Mouse (Mus musculus): ENCODE data around the gene Yif1b. TPM values are rescaled to one million over a fixed set of nuclear protein-coding genes. Genes with fewer than 3 reads are reported as not detected.
A peak's percentile ranks its signal among the peaks of the same experiment; 100 is the strongest.

The Yif1b gene
- polyA plus RNA-seq, 1 experiment from 2014 or later: 107 TPM

GRCm38 (mm10) chr7:29282074-29282554 is 44.0 kb downstream of the Yif1b start:
- Histone ChIP-seq H3K4me1 (peaks cover 32% of the 10 kb centered on the region), H3K9me3 (no peaks in the 10 kb centered on the region), H3K36me3 (no peaks in the 10 kb centered on the region), H3K9ac (peak overlapping the region; percentile 86), H3K4me3 (peak overlapping the region; percentile 71), H3K4me2 (peak overlapping the region; percentile 98), H3K27me3 (replicated peaks) (peaks cover 56% of the 10 kb centered on the region), H3K27ac (replicated peaks) (peak overlapping the region; percentile 67; the same call in 1 of the 2 replicates)
- 8% methylated on average over 21 of the region's 21 CpGs for WGBS
- no peak for ATAC-seq (ENCODE audit: extremely low read depth, insufficient number of reproducible peaks, low FRiP score, low TSS enrichment)

DNA sequence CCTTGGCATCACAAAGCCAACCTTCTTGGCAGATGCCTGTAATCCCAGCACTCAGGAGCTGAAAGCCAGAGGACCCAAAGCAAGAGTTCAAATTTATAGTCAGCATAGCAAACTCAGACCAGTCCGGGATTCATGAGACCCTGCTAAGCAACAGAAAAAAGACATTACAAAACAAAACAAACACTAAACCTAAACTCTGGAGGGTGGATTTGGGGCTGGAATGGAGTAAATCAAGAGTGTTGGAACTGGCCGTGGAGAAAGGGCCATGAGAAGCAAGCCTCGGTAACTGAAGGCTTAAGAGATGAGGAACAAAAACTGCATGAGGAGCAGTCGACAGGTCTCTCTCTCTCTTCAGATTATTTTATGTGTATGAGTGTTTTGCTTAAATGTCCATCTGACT is 45.7 kb downstream of the Yif1b start:
- no peak overlapping the region for H3K9ac ChIP-seq
- no peaks in the 10 kb centered on the region for H3K36me3 ChIP-seq
- H3K4me3 ChIP-seq: no peak overlapping the region
- H3K27me3 ChIP-seq (replicated peaks): peaks cover 71% of the 10 kb centered on the region
- no peak overlapping the region for H3K4me2 ChIP-seq
- peaks cover 35% of the 10 kb centered on the region for H3K4me1 ChIP-seq
- no peak overlapping the region for H3K27ac ChIP-seq (replicated peaks)
- ATAC-seq (ENCODE audit: extremely low read depth, insufficient number of reproducible peaks, low FRiP score, low TSS enrichment): no peak
- 74% methylated on average over 4 of the region's 4 CpGs for WGBS
- no peaks in the 10 kb centered on the region for H3K9me3 ChIP-seq

DNA sequence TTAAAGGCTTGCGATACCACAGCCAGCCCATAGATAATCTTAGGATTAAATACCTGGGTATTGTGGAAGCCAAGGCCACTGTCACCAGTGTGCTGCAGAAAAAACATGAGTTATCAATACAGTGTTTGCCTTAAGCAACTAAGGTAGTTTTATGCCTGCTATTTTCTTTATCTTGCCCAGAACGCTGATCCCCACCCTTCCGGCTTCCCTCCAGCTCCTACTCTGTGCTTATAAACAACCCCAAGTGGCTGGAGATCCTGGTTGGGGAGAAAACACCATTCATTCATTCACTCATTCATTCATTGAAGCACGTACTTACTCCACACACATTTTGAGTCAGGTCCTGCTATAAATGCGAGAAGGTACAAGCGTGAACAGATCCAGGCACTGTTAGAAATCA is 46.4 kb downstream of the Yif1b start:
- WGBS: 79% methylated on average over 6 of the region's 6 CpGs
- H3K27ac ChIP-seq (replicated peaks): no peak overlapping the region
- H3K36me3 ChIP-seq: no peaks in the 10 kb centered on the region
- no peak overlapping the region for H3K4me3 ChIP-seq
- H3K9me3 ChIP-seq: no peaks in the 10 kb centered on the region
- H3K4me2 ChIP-seq: no peak overlapping the region
- no peak for ATAC-seq (ENCODE audit: extremely low read depth, insufficient number of reproducible peaks, low FRiP score, low TSS enrichment)
- no peak overlapping the region for H3K9ac ChIP-seq
- H3K27me3 ChIP-seq (replicated peaks): peaks cover 75% of the 10 kb centered on the region
- peaks cover 38% of the 10 kb centered on the region for H3K4me1 ChIP-seq

DNA sequence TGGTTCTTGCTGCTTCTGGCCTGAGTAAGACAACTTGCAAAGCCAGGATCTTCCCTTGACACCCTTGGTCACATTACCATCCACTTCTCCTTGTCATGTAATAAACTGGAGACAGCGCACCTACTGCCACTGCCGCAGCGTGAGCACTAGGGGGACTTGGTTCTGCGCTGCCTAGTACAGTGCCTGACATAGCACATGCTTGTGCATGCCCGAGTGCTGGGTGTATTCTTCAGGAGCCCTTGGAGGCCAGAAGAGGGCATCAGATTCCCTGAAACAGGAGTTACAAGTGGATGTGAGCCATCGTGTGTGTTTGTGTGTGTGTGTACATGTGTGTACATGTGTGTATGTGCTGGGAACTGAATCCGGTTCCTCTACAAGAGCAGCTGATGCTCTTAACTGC is 49.4 kb downstream of the Yif1b start:
- no peak overlapping the region for H3K4me2 ChIP-seq
- no peak overlapping the region for H3K9ac ChIP-seq
- no peak overlapping the region for H3K4me3 ChIP-seq
- no peaks in the 10 kb centered on the region for H3K36me3 ChIP-seq
- H3K27ac ChIP-seq (replicated peaks): no peak overlapping the region
- 79% methylated on average over 7 of the region's 7 CpGs for WGBS
- peaks cover 39% of the 10 kb centered on the region for H3K4me1 ChIP-seq
- no peaks in the 10 kb centered on the region for H3K9me3 ChIP-seq
- no peak for ATAC-seq (ENCODE audit: extremely low read depth, insufficient number of reproducible peaks, low FRiP score, low TSS enrichment)
- peaks cover 73% of the 10 kb centered on the region for H3K27me3 ChIP-seq (replicated peaks)

DNA sequence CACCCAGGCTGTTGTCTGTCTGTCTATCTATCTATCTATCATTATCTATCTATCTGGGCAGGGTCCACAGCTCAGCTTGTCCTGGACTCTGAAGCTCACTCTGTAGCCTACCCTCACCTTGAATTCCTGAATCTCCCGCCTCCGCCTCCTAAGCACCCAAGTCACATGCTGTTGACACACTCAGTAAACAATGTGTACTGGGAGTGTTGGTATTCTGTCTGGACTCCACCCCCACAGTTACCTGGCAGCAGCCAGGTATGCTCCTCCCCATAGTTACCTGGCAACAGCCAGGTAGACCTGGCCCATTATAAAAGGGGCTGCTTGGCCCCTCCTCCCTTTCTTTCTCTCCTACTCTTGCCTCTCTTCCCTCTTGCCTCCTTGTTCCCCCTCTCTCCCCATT is 50.0 kb downstream of the Yif1b start:
- Histone ChIP-seq H3K4me2 (no peak overlapping the region), H3K27me3 (replicated peaks) (peaks cover 69% of the 10 kb centered on the region), H3K9ac (no peak overlapping the region), H3K9me3 (no peaks in the 10 kb centered on the region), H3K4me3 (no peak overlapping the region), H3K4me1 (peaks cover 45% of the 10 kb centered on the region), H3K27ac (replicated peaks) (no peak overlapping the region), H3K36me3 (no peaks in the 10 kb centered on the region)
- ATAC-seq (ENCODE audit: extremely low read depth, insufficient number of reproducible peaks, low FRiP score, low TSS enrichment): no peak
- WGBS: 82% methylated on average over 2 of the region's 2 CpGs

- Histone ChIP-seq H3K4me2 (peak within 1 kb of the TSS; percentile 90), H3K36me3 (no peaks in the 10 kb centered on the region), H3K27me3 (replicated peaks) (peaks cover 69% of the 10 kb centered on the region), H3K4me1 (peaks cover 50% of the 10 kb centered on the region), H3K4me3 (peak within 1 kb of the TSS; percentile 65), H3K9ac (peak within 1 kb of the TSS; percentile 79), H3K9me3 (no peaks in the 10 kb centered on the region), H3K27ac (replicated peaks) (peak within 1 kb of the TSS; percentile 52)
- WGBS: under 1% methylated on average over 59 of the region's 59 CpGs
- ATAC-seq (ENCODE audit: extremely low read depth, insufficient number of reproducible peaks, low FRiP score, low TSS enrichment): no peak; the same call in 1 of the 2 replicates
These were observed 51.0 kb downstream of the Yif1b start, which contains the start of gene Ppp1r14a for GRCm38 (mm10) chr7:29288942-29289638. TSS of gene Ppp1r14a (plus strand) at chr7:29289308.

DNA sequence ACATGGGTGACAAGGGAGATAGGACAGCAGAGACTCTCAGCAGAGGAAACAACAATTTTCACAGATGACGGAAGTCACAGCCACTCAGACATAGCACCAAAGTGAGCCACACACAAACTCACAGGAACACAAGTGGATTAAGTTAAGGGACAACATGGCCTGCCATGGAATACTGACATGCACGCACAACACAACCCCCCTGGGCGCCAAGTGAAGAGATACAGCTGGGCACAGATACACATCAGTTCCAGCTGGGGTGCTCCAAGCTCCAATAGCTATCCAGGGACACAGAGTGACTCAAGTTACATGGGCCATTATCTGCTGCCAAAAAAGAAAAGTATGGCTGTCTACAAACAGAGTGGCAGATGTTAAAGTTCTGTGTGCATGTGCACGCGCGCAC is 51.7 kb downstream of the Yif1b start:
- Histone ChIP-seq H3K9ac (peak overlapping the region; percentile 79), H3K27ac (replicated peaks) (peak overlapping the region; percentile 52; the same call in 1 of the 2 replicates), H3K4me2 (peak overlapping the region; percentile 90), H3K27me3 (replicated peaks) (peaks cover 67% of the 10 kb centered on the region), H3K9me3 (no peaks in the 10 kb centered on the region), H3K4me1 (peaks cover 50% of the 10 kb centered on the region), H3K4me3 (peak overlapping the region; percentile 65), H3K36me3 (no peaks in the 10 kb centered on the region)
- ATAC-seq (ENCODE audit: extremely low read depth, insufficient number of reproducible peaks, low FRiP score, low TSS enrichment): no peak
- WGBS: 70% methylated on average over 6 of the region's 6 CpGs

GRCm38 (mm10) chr7:29290691-29291485 is 52.8 kb downstream of the Yif1b start:
- Histone ChIP-seq H3K4me3 (no peak overlapping the region), H3K27ac (replicated peaks) (peak overlapping the region; percentile 52)
- ATAC-seq (ENCODE audit: extremely low read depth, insufficient number of reproducible peaks, low FRiP score, low TSS enrichment): no peak

GRCm38 (mm10) chr7:29291616-29292457 is 53.7 kb downstream of the Yif1b start:
- peaks cover 50% of the 10 kb centered on the region for H3K4me1 ChIP-seq
- peak overlapping the region; percentile 90 for H3K4me2 ChIP-seq
- no peaks in the 10 kb centered on the region for H3K9me3 ChIP-seq
- peaks cover 62% of the 10 kb centered on the region for H3K27me3 ChIP-seq (replicated peaks)
- peak overlapping the region; percentile 80 for H3K27ac ChIP-seq (replicated peaks)
- peak overlapping the region; percentile 69; the same call in 1 of the 2 replicates for H3K9ac ChIP-seq
- no peak for ATAC-seq (ENCODE audit: extremely low read depth, insufficient number of reproducible peaks, low FRiP score, low TSS enrichment)
- no peak overlapping the region for H3K4me3 ChIP-seq
- 28% methylated on average over 6 of the region's 7 CpGs for WGBS
- no peaks in the 10 kb centered on the region for H3K36me3 ChIP-seq

More at GRCm38 (mm10) chr7:29290691-29291485, 52.8 kb downstream of the Yif1b start:
- H3K4me2 ChIP-seq: peak overlapping the region; percentile 90
- H3K9me3 ChIP-seq: no peaks in the 10 kb centered on the region
- WGBS: 58% methylated on average over 11 of the region's 11 CpGs
- peak overlapping the region; percentile 69 for H3K9ac ChIP-seq
- peaks cover 61% of the 10 kb centered on the region for H3K27me3 ChIP-seq (replicated peaks)
- H3K4me1 ChIP-seq: peaks cover 50% of the 10 kb centered on the region
- H3K36me3 ChIP-seq: no peaks in the 10 kb centered on the region

DNA sequence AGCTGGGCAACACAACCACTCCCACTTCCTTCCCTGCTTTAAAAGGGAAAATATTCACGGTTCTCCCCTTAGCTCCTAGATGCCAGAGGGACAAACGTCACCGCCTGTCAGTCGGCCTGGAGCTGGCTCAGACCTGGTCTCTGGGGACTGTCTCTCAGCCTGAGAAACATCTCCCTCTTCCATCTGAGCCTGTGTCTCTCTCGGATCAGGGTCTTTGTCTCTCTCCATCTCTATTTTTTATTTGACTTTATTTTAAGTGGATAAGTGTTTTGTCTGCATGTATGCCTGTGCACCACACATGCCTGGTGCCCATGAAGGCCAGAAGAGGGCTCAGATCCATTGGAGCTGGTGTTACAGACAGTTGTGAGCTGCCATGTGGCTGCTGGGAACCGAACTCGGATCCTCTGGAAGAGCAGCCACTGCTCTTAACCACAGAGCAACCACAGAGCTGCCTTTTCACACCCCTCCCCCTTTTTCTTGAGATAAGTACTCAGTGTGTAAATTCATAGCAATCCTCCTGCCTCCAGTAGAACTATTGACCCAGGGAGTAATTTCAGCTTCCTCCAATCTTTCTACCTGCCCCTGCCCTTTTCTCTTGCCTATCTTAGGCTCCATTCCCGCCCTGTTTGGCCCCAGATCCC is 54.4 kb downstream of the Yif1b start:
- Histone ChIP-seq H3K4me3 (no peak overlapping the region), H3K27ac (replicated peaks) (peak overlapping the region; percentile 80), H3K27me3 (replicated peaks) (peaks cover 56% of the 10 kb centered on the region), H3K9me3 (no peaks in the 10 kb centered on the region), H3K9ac (0 out of 2 replicates have a peak overlapping the region, but pooled peaks have one; percentile 50), H3K4me2 (peak overlapping the region; percentile 28), H3K36me3 (no peaks in the 10 kb centered on the region), H3K4me1 (peaks cover 50% of the 10 kb centered on the region)
- 26% methylated on average over 8 of the region's 8 CpGs for WGBS
- no peak for ATAC-seq (ENCODE audit: extremely low read depth, insufficient number of reproducible peaks, low FRiP score, low TSS enrichment)
